Mouse (Mus musculus) cerebellum, adult 11-12 months (tissue): ENCODE data around the gene Serbp1.
A peak's percentile ranks its signal among the peaks of the same experiment; 100 is the strongest.

Experiments used
- DNase-seq: peaks from one replicate; pipeline ENCODE4 v3.0.0; 2022

The Serbp1 gene

DNA sequence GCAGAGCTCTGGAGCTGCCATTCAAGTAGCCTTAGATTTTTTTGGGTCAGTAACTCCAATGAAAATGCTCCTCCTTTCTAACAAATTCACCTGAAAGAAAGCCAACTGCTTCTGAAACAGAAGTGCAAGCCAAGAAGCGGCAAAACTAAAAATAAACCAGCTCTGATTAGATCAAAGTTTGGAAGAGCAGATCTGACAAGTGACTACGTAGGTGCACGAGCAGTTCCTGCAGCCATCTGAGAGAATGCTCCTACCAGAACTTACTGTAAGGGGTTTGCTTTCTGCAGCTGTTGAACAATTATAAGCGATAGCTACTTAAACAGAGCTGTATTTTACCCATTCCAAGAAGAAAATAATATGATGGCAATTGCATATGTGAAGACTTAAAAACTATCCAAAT, 64.5 kb downstream of the Serbp1 start:
- DNase-seq, result no peak

DNA sequence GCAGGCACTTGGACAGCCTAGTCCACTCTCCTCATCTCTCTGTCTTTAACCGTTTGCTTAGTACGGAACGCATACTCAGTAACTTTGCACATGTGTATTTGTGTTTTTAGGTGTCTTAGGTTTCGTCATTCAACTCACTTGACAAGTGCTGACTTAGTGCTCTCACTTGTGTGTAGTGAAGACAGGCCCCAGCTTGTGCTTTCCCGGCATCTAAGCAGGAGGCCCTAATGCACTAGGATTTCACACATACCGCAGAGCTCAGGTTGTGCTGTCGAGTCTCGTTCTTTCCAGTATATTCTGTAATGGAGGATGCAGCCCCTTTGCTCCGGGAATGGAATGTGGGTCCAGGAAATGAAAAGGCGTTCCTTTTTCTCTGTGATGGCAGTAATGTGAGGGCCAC, 65.2 kb downstream of the Serbp1 start:
- no peak for DNase-seq

DNA sequence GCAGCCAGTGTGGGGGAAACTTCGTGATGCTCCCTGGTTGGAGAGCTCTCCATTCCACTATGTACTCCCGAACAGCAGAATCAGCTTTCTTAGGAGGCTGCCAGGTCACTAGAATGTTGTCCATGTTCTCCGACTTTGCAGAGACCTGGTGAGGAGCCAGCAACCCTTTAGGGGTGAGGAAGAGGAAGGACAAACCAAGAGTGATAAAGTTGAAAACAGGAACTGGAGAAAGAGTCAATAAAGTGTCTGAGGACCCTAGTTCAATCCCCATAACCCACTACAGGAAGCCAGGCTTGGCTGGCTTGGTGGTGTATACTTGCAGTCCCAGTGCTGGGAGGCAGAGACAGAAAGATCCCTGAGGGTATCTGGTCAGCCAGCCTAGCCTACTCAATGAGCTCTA, 71.0 kb downstream of the Serbp1 start:
- no peak for DNase-seq

DNA sequence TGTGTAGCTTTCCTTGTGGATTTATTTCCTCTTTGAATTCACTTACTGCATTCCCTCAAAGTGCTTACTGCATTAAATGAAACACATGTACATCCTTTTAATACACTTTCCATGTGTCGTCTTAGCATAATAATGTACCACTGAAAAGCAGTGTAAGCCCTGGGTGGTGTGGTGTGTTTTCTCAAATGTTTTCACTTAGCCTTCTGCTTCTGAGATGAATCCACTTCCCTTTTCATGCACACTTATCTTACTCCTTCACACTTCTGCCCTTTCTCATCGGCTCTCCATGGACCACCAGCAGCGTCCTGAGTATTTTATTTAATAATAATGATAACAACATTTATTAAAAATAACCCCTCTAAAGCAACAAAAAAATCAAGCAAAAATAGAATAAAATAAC, 71.8 kb downstream of the Serbp1 start:
- DNase-seq, result no peak

DNA sequence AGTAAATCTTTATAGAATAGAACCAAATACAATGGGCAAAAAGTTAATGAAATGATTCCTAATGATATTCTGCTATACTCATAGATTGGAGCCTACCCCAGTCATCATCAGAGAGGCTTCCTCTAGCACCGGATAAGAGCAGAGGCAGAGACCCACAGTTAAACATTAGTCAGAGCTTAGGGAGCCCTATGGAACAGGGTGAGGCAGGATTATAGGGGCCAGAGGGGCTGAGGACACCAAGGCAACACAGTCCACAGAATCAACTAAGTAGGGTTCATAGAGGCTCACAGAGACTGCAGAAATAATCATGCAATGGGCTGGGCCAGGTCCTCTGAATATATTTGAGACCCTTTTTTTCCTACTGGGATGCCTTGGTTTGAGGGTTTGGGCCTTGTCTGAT, 76.7 kb downstream of the Serbp1 start:
- DNase-seq, result no peak

DNA sequence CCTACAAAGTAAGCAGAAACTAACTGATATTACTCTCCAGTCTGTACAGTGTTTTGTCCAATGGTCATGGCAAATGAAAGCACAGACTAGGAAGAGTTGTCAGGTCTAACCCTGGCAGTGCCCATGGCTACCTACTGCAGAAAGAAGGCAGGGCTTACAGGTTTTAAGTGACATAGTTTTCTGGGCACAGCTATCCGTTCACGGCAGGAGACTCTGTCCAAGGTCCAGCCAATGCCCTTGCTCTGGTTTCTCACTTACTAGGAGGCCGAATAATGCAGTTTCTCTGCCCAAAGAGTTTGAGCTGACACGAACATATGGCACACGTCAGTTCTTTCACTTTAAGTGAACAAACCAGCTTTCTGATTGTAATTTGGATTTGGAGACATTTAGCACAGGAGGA, 79.1 kb downstream of the Serbp1 start:
- DNase-seq, result no peak

DNA sequence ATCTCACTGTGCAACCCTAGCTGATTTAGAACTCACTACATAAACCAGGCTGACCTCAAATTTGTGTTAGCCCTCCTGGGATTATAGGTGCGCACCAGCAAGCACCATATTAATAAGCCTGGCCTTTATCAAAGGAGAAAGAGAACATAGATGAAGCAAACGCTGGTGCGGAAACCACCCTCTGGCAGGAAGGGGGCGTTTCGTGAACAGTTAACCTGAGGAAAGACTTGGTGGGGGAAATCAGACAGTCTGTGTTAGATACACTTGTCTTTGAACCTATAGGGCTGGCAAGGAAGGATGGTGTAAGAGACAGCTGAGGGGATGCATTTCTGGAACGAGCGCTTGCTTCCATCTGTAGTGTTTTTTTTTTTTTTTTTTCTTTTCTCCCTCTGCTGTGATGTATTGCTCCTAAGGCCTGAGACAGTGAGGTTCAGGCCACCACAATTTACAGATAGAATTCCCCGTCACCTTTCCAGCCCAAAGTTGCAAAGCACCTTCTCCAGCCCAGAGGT, 79.9 kb downstream of the Serbp1 start:
- DNase-seq, result no peak

DNA sequence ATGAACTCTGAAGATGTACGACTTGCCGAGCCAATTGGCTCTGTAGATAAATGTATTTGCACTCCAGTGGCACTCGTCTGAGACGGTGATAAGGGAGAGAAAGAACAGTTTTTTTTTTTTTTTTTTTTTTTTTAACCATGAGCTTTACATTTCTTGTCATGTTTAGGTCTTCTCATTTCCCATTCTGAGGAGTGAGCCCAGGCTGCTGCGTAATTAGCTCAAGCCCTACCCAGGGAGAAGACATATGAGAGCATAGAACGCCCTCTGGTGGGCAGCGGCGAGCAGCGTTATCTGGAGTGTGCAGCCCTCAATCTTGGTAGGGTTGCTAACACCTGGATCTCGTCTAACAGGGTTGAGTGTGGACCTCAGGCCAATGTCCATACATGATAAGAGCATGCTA, 80.5 kb downstream of the Serbp1 start:
- peak; percentile 27 for DNase-seq

DNA sequence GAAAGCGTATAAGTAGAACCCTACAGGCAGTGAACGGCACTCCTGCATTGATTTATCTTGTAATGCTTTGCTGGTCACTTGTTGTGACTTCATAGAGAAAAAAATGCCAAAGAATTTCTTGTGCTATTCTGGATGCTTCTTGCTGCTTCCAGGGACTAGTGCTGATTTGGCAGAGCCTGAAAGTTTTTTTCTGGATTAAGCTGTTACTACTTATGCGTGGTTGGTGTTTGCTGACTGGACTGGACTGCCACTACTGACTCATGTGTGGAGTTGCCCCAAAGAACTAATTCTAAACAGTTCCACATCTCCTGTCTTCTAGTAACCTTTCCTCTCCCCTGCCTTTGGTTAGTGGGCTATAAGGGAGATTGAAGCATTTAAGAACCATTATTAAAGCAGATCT, 85.8 kb downstream of the Serbp1 start:
- DNase-seq, result no peak

DNA sequence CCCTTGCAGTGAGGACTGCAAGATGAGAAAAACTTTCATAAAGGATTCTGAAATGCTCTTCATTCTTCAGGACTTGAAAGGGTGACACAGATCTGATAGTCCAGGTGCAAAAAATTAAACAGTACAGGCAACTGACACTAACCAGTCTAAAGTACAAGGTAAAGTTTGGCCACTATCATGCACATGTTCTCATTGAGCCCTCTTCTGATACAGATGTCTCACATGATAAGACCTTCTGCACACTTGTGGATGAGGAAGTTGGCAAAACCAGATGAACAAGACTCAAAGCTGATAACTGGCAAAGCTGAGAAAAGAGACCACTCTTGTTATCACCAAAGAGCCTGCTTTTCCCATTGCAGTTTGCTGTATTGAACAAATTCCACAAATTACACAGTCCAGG, 100.0 kb downstream of the Serbp1 start:
- DNase-seq, result no peak

DNA sequence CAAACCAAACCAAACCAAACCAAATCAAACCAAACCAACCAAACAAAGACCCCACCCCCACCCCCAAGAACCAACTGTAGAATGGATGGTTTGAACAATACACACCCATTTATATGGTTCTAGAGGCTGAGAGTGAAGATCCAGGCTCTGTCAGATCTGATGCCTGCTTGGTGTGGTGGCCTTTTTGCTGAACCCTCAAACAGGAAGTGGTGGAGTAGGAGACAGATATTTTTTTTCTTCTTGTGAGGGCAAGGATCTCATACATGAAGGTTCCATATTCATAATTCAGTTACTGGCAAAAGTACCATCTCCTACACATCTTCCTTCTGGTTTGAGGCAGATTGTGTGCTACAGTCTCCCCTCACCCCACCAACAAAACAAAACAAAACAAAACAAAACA, 101.5 kb downstream of the Serbp1 start:
- no peak for DNase-seq
